Mouse (Mus musculus): ENCODE data around the gene 4930522L14Rik. TPM values are rescaled to one million over a fixed set of nuclear protein-coding genes. Genes with fewer than 3 reads are reported as not detected.
"Not testable (repeated sequence)": the region's sequence is repeated elsewhere in the genome, so short reads cannot be mapped to it uniquely, and the experiment has no call there.

Gene 4930522L14Rik
- 1.2 TPM in 2 replicates for polyA plus RNA-seq (2012; rRNA removed)

GRCm38 (mm10) chr5:109751391-109752071 lies at the start of gene 4930522L14Rik:
Gene 4930522L14Rik (minus strand): TSS chr5:109751886.
- DNase-seq: peak; percentile 84
- not testable (repeated sequence) for H3K36me3 ChIP-seq (ENCODE audit: control insufficient read depth, insufficient read depth, low read length); H3K27ac ChIP-seq (ENCODE audit: insufficient read depth, low read depth, low read length); H3K4me1 ChIP-seq (ENCODE audit: control insufficient read depth, insufficient read depth, low read length); H3K27me3 ChIP-seq (replicated peaks; ENCODE audit: control insufficient read depth, insufficient read depth, low read length)
- WGBS: under 1% methylated on average over 25 of the region's 25 CpGs
- peak within 1 kb of the TSS; percentile 86 for H3K4me3 ChIP-seq (ENCODE audit: insufficient read depth, low read depth, low read length)

GRCm38 (mm10) chr5:109801466-109801865 lies 49.8 kb upstream of the 4930522L14Rik start:
- not testable (repeated sequence) for H3K4me1 ChIP-seq (ENCODE audit: control insufficient read depth, insufficient read depth, low read length); H3K4me3 ChIP-seq (ENCODE audit: insufficient read depth, low read depth, low read length); H3K27me3 ChIP-seq (replicated peaks; ENCODE audit: control insufficient read depth, insufficient read depth, low read length); H3K36me3 ChIP-seq (ENCODE audit: control insufficient read depth, insufficient read depth, low read length); H3K27ac ChIP-seq (ENCODE audit: insufficient read depth, low read depth, low read length)
- peak; percentile 4 for DNase-seq

GRCm38 (mm10) chr5:109799948-109800347 lies 48.3 kb upstream of the 4930522L14Rik start:
- 85% methylated on average over 2 of the region's 2 CpGs for WGBS
- H3K27ac ChIP-seq (ENCODE audit: insufficient read depth, low read depth, low read length); H3K4me1 ChIP-seq (ENCODE audit: control insufficient read depth, insufficient read depth, low read length); H3K4me3 ChIP-seq (ENCODE audit: insufficient read depth, low read depth, low read length); H3K27me3 ChIP-seq (replicated peaks; ENCODE audit: control insufficient read depth, insufficient read depth, low read length); DNase-seq; H3K36me3 ChIP-seq (ENCODE audit: control insufficient read depth, insufficient read depth, low read length): not testable (repeated sequence)

- H3K27ac ChIP-seq (ENCODE audit: insufficient read depth, low read depth, low read length); H3K4me1 ChIP-seq (ENCODE audit: control insufficient read depth, insufficient read depth, low read length); DNase-seq; H3K27me3 ChIP-seq (replicated peaks; ENCODE audit: control insufficient read depth, insufficient read depth, low read length); H3K36me3 ChIP-seq (ENCODE audit: control insufficient read depth, insufficient read depth, low read length); H3K4me3 ChIP-seq (ENCODE audit: insufficient read depth, low read depth, low read length): not testable (repeated sequence)
- WGBS: 88% methylated on average over 3 of the region's 3 CpGs
Measured at GRCm38 (mm10) chr5:109797017-109797416, 45.3 kb upstream of the 4930522L14Rik start.

- H3K36me3 ChIP-seq (ENCODE audit: control insufficient read depth, insufficient read depth, low read length); H3K27ac ChIP-seq (ENCODE audit: insufficient read depth, low read depth, low read length): not testable (repeated sequence)
- WGBS: under 1% methylated on average over 25 of the region's 25 CpGs
Measured at GRCm38 (mm10) chr5:109795967-109796652, 44.4 kb upstream of the 4930522L14Rik start.

GRCm38 (mm10) chr5:109752073-109752780 lies 541 bp upstream of the 4930522L14Rik start:
- not testable (repeated sequence) for H3K27me3 ChIP-seq (replicated peaks; ENCODE audit: control insufficient read depth, insufficient read depth, low read length); H3K4me1 ChIP-seq (ENCODE audit: control insufficient read depth, insufficient read depth, low read length); H3K36me3 ChIP-seq (ENCODE audit: control insufficient read depth, insufficient read depth, low read length); H3K27ac ChIP-seq (ENCODE audit: insufficient read depth, low read depth, low read length); DNase-seq
- WGBS: 65% methylated on average over 4 of the region's 4 CpGs
- peak overlapping the region; percentile 68 for H3K4me3 ChIP-seq (ENCODE audit: insufficient read depth, low read depth, low read length)

More at GRCm38 (mm10) chr5:109795967-109796652, 44.4 kb upstream of the 4930522L14Rik start:
- H3K27me3 ChIP-seq (replicated peaks; ENCODE audit: control insufficient read depth, insufficient read depth, low read length); H3K4me1 ChIP-seq (ENCODE audit: control insufficient read depth, insufficient read depth, low read length): not testable (repeated sequence)
- H3K4me3 ChIP-seq (ENCODE audit: insufficient read depth, low read depth, low read length): peak overlapping the region; percentile 69
- DNase-seq: peak; percentile 67

GRCm38 (mm10) chr5:109745081-109745480 lies 6.6 kb downstream of the 4930522L14Rik start:
- not testable (repeated sequence) for H3K27me3 ChIP-seq (replicated peaks; ENCODE audit: control insufficient read depth, insufficient read depth, low read length); H3K36me3 ChIP-seq (ENCODE audit: control insufficient read depth, insufficient read depth, low read length); H3K4me3 ChIP-seq (ENCODE audit: insufficient read depth, low read depth, low read length); H3K4me1 ChIP-seq (ENCODE audit: control insufficient read depth, insufficient read depth, low read length); H3K27ac ChIP-seq (ENCODE audit: insufficient read depth, low read depth, low read length); DNase-seq
- WGBS: 94% methylated on average over 1 of the region's 1 CpGs

GRCm38 (mm10) chr5:109717341-109717740 lies 34.3 kb downstream of the 4930522L14Rik start:
- 16% methylated on average over 3 of the region's 3 CpGs for WGBS

GRCm38 (mm10) chr5:109691205-109691965 lies 60.3 kb downstream of the 4930522L14Rik start:
- not testable (repeated sequence) for H3K27me3 ChIP-seq (replicated peaks; ENCODE audit: control insufficient read depth, insufficient read depth, low read length); H3K4me1 ChIP-seq (ENCODE audit: control insufficient read depth, insufficient read depth, low read length); H3K27ac ChIP-seq (ENCODE audit: insufficient read depth, low read depth, low read length); H3K36me3 ChIP-seq (ENCODE audit: control insufficient read depth, insufficient read depth, low read length); DNase-seq
- H3K4me3 ChIP-seq (ENCODE audit: insufficient read depth, low read depth, low read length): peak overlapping the region; percentile 76
- WGBS: 71% methylated on average over 5 of the region's 5 CpGs

More at GRCm38 (mm10) chr5:109717341-109717740, 34.3 kb downstream of the 4930522L14Rik start:
- H3K27ac ChIP-seq (ENCODE audit: insufficient read depth, low read depth, low read length); H3K4me1 ChIP-seq (ENCODE audit: control insufficient read depth, insufficient read depth, low read length); H3K36me3 ChIP-seq (ENCODE audit: control insufficient read depth, insufficient read depth, low read length); H3K4me3 ChIP-seq (ENCODE audit: insufficient read depth, low read depth, low read length); H3K27me3 ChIP-seq (replicated peaks; ENCODE audit: control insufficient read depth, insufficient read depth, low read length): not testable (repeated sequence)
- DNase-seq: peak; percentile 58

- WGBS: under 1% methylated on average over 26 of the region's 26 CpGs
- H3K27me3 ChIP-seq (replicated peaks; ENCODE audit: control insufficient read depth, insufficient read depth, low read length); H3K27ac ChIP-seq (ENCODE audit: insufficient read depth, low read depth, low read length); H3K36me3 ChIP-seq (ENCODE audit: control insufficient read depth, insufficient read depth, low read length); H3K4me1 ChIP-seq (ENCODE audit: control insufficient read depth, insufficient read depth, low read length): not testable (repeated sequence)
- DNase-seq: peak; percentile 91
- H3K4me3 ChIP-seq (ENCODE audit: insufficient read depth, low read depth, low read length): peak within 1 kb of the TSS; percentile 76
Measured at GRCm38 (mm10) chr5:109690537-109691201, 61.0 kb downstream of the 4930522L14Rik start, which contains the start of gene 5430403G16Rik. Gene 5430403G16Rik (minus strand): TSS chr5:109691041.

All from kidney, adult 2 months (tissue).